Mouse (Mus musculus): ENCODE results near the gene Rae1. TPM values are rescaled to one million over a fixed set of nuclear protein-coding genes. Genes with fewer than 3 reads are reported as not detected.

The Rae1 gene
- polyA plus RNA-seq, 2 experiments, result 123 to 130 TPM

GRCm38 (mm10) chr2:173019322-173019721, 19.4 kb downstream of the Rae1 start:
- no peak for ATAC-seq (ENCODE audit: low FRiP score, low read depth)
- Histone ChIP-seq H3K4me1 (ENCODE audit: control insufficient read depth, insufficient read depth, low read length) (peaks cover 27% of the 10 kb centered on the region), H3K4me2 (replicated peaks; ENCODE audit: low read depth, low read length, severe bottlenecking) (peak overlapping the region; percentile 77), H3K9me3 (ENCODE audit: control insufficient read depth, low read length) (no peaks in the 10 kb centered on the region), H3K4me3 (replicated peaks; ENCODE audit: low read length) (peak overlapping the region; percentile 34), H3K27ac (replicated peaks; ENCODE audit: low read depth, low read length) (no peak overlapping the region), H3K9ac (ENCODE audit: low read depth, low read length, severe bottlenecking) (peak overlapping the region; percentile 28), H3K27me3 (ENCODE audit: control insufficient read depth, insufficient read depth, low read length) (no peaks in the 10 kb centered on the region), H3K36me3 (ENCODE audit: control insufficient read depth, insufficient read depth, low read length) (peaks cover 20% of the 10 kb centered on the region)
- 11% methylated on average over 9 of the region's 9 CpGs for WGBS
- no peak for DNase-seq (ENCODE audit: low spot score)
- no peak for TF ChIP-seq POLR2A (IDR thresholded peaks at IDR 0.05; ENCODE audit: borderline replicate concordance, extremely low read depth, insufficient read depth, insufficient read length)

- peak overlapping the region; percentile 34 for H3K4me3 ChIP-seq (replicated peaks; ENCODE audit: low read length)
- peak overlapping the region; percentile 77 for H3K4me2 ChIP-seq (replicated peaks; ENCODE audit: low read depth, low read length, severe bottlenecking)
- peak overlapping the region; percentile 28 for H3K9ac ChIP-seq (ENCODE audit: low read depth, low read length, severe bottlenecking)
- TF ChIP-seq POLR2A (IDR thresholded peaks at IDR 0.05; ENCODE audit: borderline replicate concordance, extremely low read depth, insufficient read depth, insufficient read length), result no peak
- H3K27ac ChIP-seq (replicated peaks; ENCODE audit: low read depth, low read length), result no peak overlapping the region
- peak; percentile 89 for DNase-seq (ENCODE audit: low spot score)
- 6% methylated on average over 28 of the region's 29 CpGs for WGBS
- H3K36me3 ChIP-seq (ENCODE audit: control insufficient read depth, insufficient read depth, low read length), result peaks cover 15% of the 10 kb centered on the region
- H3K4me1 ChIP-seq (ENCODE audit: control insufficient read depth, insufficient read depth, low read length), result peaks cover 27% of the 10 kb centered on the region
- peak; percentile 84 for ATAC-seq (ENCODE audit: low FRiP score, low read depth)
- H3K27me3 ChIP-seq (ENCODE audit: control insufficient read depth, insufficient read depth, low read length), result no peaks in the 10 kb centered on the region
- H3K9me3 ChIP-seq (ENCODE audit: control insufficient read depth, low read length), result no peaks in the 10 kb centered on the region
Observed at GRCm38 (mm10) chr2:173019790-173020189, 19.9 kb downstream of the Rae1 start.

GRCm38 (mm10) chr2:173020430-173020829, 20.5 kb downstream of the Rae1 start, which contains the start of gene Rbm38:
Gene Rbm38 (plus strand): TSS chr2:173020498.
- TF ChIP-seq POLR2A (IDR thresholded peaks at IDR 0.05; ENCODE audit: borderline replicate concordance, extremely low read depth, insufficient read depth, insufficient read length), result no peak
- DNase-seq (ENCODE audit: low spot score) (no peak), ATAC-seq (ENCODE audit: low FRiP score, low read depth) (no peak)
- WGBS, result 33% methylated on average over 11 of the region's 11 CpGs
- no peaks in the 10 kb centered on the region for H3K27me3 ChIP-seq (ENCODE audit: control insufficient read depth, insufficient read depth, low read length)
- H3K27ac ChIP-seq (replicated peaks; ENCODE audit: low read depth, low read length), result no peak within 1 kb of the TSS
- peak within 1 kb of the TSS; percentile 65 for H3K4me3 ChIP-seq (replicated peaks; ENCODE audit: low read length)
- peak within 1 kb of the TSS; percentile 88 for H3K4me2 ChIP-seq (replicated peaks; ENCODE audit: low read depth, low read length, severe bottlenecking)
- peaks cover 11% of the 10 kb centered on the region for H3K36me3 ChIP-seq (ENCODE audit: control insufficient read depth, insufficient read depth, low read length)
- peaks cover 27% of the 10 kb centered on the region for H3K4me1 ChIP-seq (ENCODE audit: control insufficient read depth, insufficient read depth, low read length)
- no peaks in the 10 kb centered on the region for H3K9me3 ChIP-seq (ENCODE audit: control insufficient read depth, low read length)
- H3K9ac ChIP-seq (ENCODE audit: low read depth, low read length, severe bottlenecking), result peak within 1 kb of the TSS; percentile 28

- H3K27ac ChIP-seq (replicated peaks; ENCODE audit: low read depth, low read length), result no peak overlapping the region
- H3K36me3 ChIP-seq (ENCODE audit: control insufficient read depth, insufficient read depth, low read length), result peaks cover 4% of the 10 kb centered on the region
- peaks cover 34% of the 10 kb centered on the region for H3K4me1 ChIP-seq (ENCODE audit: control insufficient read depth, insufficient read depth, low read length)
- peak overlapping the region; percentile 65 for H3K4me3 ChIP-seq (replicated peaks; ENCODE audit: low read length)
- ATAC-seq (ENCODE audit: low FRiP score, low read depth) (peak; percentile 84), DNase-seq (ENCODE audit: low spot score) (peak; percentile 92)
- WGBS, result under 1% methylated on average over 53 of the region's 54 CpGs
- H3K4me2 ChIP-seq (replicated peaks; ENCODE audit: low read depth, low read length, severe bottlenecking), result peak overlapping the region; percentile 88
- 0 out of 2 replicates have a peak, but pooled peaks have one; percentile 89 for TF ChIP-seq POLR2A (IDR thresholded peaks at IDR 0.05; ENCODE audit: borderline replicate concordance, extremely low read depth, insufficient read depth, insufficient read length)
- H3K27me3 ChIP-seq (ENCODE audit: control insufficient read depth, insufficient read depth, low read length), result no peaks in the 10 kb centered on the region
- peak overlapping the region; percentile 65 for H3K9ac ChIP-seq (ENCODE audit: low read depth, low read length, severe bottlenecking)
- H3K9me3 ChIP-seq (ENCODE audit: control insufficient read depth, low read length), result no peaks in the 10 kb centered on the region
Observed at GRCm38 (mm10) chr2:173021633-173022055, 21.7 kb downstream of the Rae1 start.

GRCm38 (mm10) chr2:173022056-173022681, 22.3 kb downstream of the Rae1 start:
- no peak for TF ChIP-seq POLR2A (IDR thresholded peaks at IDR 0.05; ENCODE audit: borderline replicate concordance, extremely low read depth, insufficient read depth, insufficient read length)
- H3K36me3 ChIP-seq (ENCODE audit: control insufficient read depth, insufficient read depth, low read length), result peaks cover 4% of the 10 kb centered on the region
- ATAC-seq (ENCODE audit: low FRiP score, low read depth) (peak; percentile 28), DNase-seq (ENCODE audit: low spot score) (peak; percentile 13)
- 0% methylated on average over 48 of the region's 51 CpGs for WGBS
- H3K27me3 ChIP-seq (ENCODE audit: control insufficient read depth, insufficient read depth, low read length), result no peaks in the 10 kb centered on the region
- no peaks in the 10 kb centered on the region for H3K9me3 ChIP-seq (ENCODE audit: control insufficient read depth, low read length)
- peak overlapping the region; percentile 65 for H3K4me3 ChIP-seq (replicated peaks; ENCODE audit: low read length)
- peak overlapping the region; percentile 88 for H3K4me2 ChIP-seq (replicated peaks; ENCODE audit: low read depth, low read length, severe bottlenecking)
- peaks cover 34% of the 10 kb centered on the region for H3K4me1 ChIP-seq (ENCODE audit: control insufficient read depth, insufficient read depth, low read length)
- no peak overlapping the region for H3K27ac ChIP-seq (replicated peaks; ENCODE audit: low read depth, low read length)
- H3K9ac ChIP-seq (ENCODE audit: low read depth, low read length, severe bottlenecking), result peak overlapping the region; percentile 65

All from limb, embryonic 14.5 days (tissue).